In genomic region chr14:30852325-30852724, GRCm38 (mm10) we compare ENCODE assay signal across 31 mouse cellular contexts. TPM values are rescaled to one million over a fixed set of nuclear protein-coding genes. Genes with fewer than 3 reads are reported as not detected.
DNase-seq lines count a peak whose midpoint lies in the region; ATAC-seq lines count a peak whose summit lies in the region.
"Had no signal": no experiment of that assay in that cellular context is flagged by ENCODE, and none has a peak within 500 bp of the region (broad histone marks: within the 10 kb centered on the region; RNA-seq: fewer than 3 reads in every experiment).

No protein-coding gene starts in this region.

- no peak overlapping the region for H3K4me2 ChIP-seq in heart, embryonic 16.5 days (ENCODE audit: low read depth, low read length)
- H3K4me2 ChIP-seq in heart, embryonic 11.5 days = no peak overlapping the region
- H3K4me2 ChIP-seq in stomach, embryonic 15.5 days = no peak overlapping the region
- H3K4me2 ChIP-seq: embryonic facial prominence, embryonic 13.5 days; forebrain, embryonic 12.5 days; forebrain, embryonic 15.5 days; heart, embryonic 13.5 days; hindbrain, embryonic 12.5 days; hindbrain, embryonic 15.5 days had no signal

- WGBS in heart, embryonic 16.5 days = 77% methylated on average over 5 of the region's 5 CpGs
- 79% methylated on average over 5 of the region's 5 CpGs for WGBS in heart, embryonic 11.5 days (ENCODE audit: insufficient replicate concordance)
- 86% methylated on average over 5 of the region's 5 CpGs for WGBS in stomach, embryonic 15.5 days

- 0 out of 2 replicates have a peak, but pooled peaks have one; percentile 28 for ATAC-seq in heart, embryonic 16.5 days (replicated peaks; ENCODE audit: extremely low read depth, insufficient read depth, low FRiP score)
- ATAC-seq in heart, embryonic 11.5 days (replicated peaks; ENCODE audit: insufficient number of reproducible peaks, low FRiP score, low TSS enrichment) = no peak
- ATAC-seq in stomach, embryonic 15.5 days (ENCODE audit: insufficient read depth, low FRiP score, low read depth) = peak; percentile 53; the same call in 1 of the 2 replicates
- ATAC-seq: activated CD4-positive, CD25-positive, alpha-beta regulatory T cell, adult 4 months; forebrain, embryonic 15.5 days; Patski had no signal

- no peak overlapping the region for H3K9ac ChIP-seq in heart, embryonic 16.5 days (ENCODE audit: low read length)
- H3K9ac ChIP-seq in heart, embryonic 11.5 days (ENCODE audit: low read depth, low read length) = no peak overlapping the region
- H3K9ac ChIP-seq in stomach, embryonic 15.5 days = no peak overlapping the region
- H3K9ac ChIP-seq: embryonic facial prominence, embryonic 13.5 days; forebrain, embryonic 12.5 days; forebrain, embryonic 15.5 days; heart, embryonic 13.5 days; hindbrain, embryonic 12.5 days; hindbrain, embryonic 15.5 days had no signal

- no peaks in the 10 kb centered on the region for H3K4me1 ChIP-seq in heart, embryonic 16.5 days (ENCODE audit: control insufficient read depth, insufficient read depth, low read length)
- peaks cover 5% of the 10 kb centered on the region; the same call in 1 of the 2 replicates for H3K4me1 ChIP-seq in heart, embryonic 11.5 days (ENCODE audit: control insufficient read depth, insufficient read depth, low read length)
- H3K4me1 ChIP-seq in stomach, embryonic 15.5 days = no peaks in the 10 kb centered on the region
- H3K4me1 ChIP-seq: embryonic facial prominence, embryonic 10.5 days; embryonic facial prominence, embryonic 13.5 days; forebrain, embryonic 12.5 days; forebrain, embryonic 15.5 days; heart, embryonic 13.5 days; hindbrain, embryonic 12.5 days; hindbrain, embryonic 15.5 days had no signal

- H3K36me3 ChIP-seq in heart, embryonic 16.5 days (ENCODE audit: control insufficient read depth, insufficient read depth) = no peaks in the 10 kb centered on the region
- no peaks in the 10 kb centered on the region for H3K36me3 ChIP-seq in heart, embryonic 11.5 days (ENCODE audit: control insufficient read depth, insufficient read depth, low read length)
- no peaks in the 10 kb centered on the region for H3K36me3 ChIP-seq in stomach, embryonic 15.5 days
- H3K36me3 ChIP-seq: embryonic facial prominence, embryonic 10.5 days; forebrain, embryonic 12.5 days; forebrain, embryonic 15.5 days; hindbrain, embryonic 12.5 days; hindbrain, embryonic 15.5 days had no signal

- H3K9me3 ChIP-seq in heart, embryonic 16.5 days (replicated peaks; ENCODE audit: control insufficient read depth, low read length) = no peaks in the 10 kb centered on the region
- H3K9me3 ChIP-seq in heart, embryonic 11.5 days (replicated peaks; ENCODE audit: control insufficient read depth, low read length) = no peaks in the 10 kb centered on the region
- no peaks in the 10 kb centered on the region for H3K9me3 ChIP-seq in stomach, embryonic 15.5 days
- H3K9me3 ChIP-seq: embryonic facial prominence, embryonic 10.5 days; embryonic facial prominence, embryonic 13.5 days; forebrain, embryonic 12.5 days; forebrain, embryonic 15.5 days; G1E; heart, embryonic 13.5 days; hindbrain, embryonic 12.5 days; hindbrain, embryonic 15.5 days had no signal

- no peak overlapping the region for H3K4me3 ChIP-seq in heart, embryonic 16.5 days (ENCODE audit: low read length)
- no peak overlapping the region for H3K4me3 ChIP-seq in heart, embryonic 11.5 days (ENCODE audit: low read depth, low read length)
- H3K4me3 ChIP-seq in stomach, embryonic 15.5 days (replicated peaks) = no peak overlapping the region
- H3K4me3 ChIP-seq: embryonic facial prominence, embryonic 10.5 days; embryonic facial prominence, embryonic 13.5 days; erythroblast, embryonic 14.5 days; forebrain, embryonic 12.5 days; forebrain, embryonic 15.5 days; heart, embryonic 13.5 days; hindbrain, embryonic 12.5 days; hindbrain, embryonic 15.5 days had no signal

- DNase-seq in gastrocnemius, postnatal 14 days = peak; percentile 24
- DNase-seq in gastrocnemius, adult 18-20 months (ENCODE audit: low spot score) = no peak
- peak; percentile 25 for DNase-seq in R1 (ENCODE audit: low read depth, low spot score)
- no peak for DNase-seq in left cerebral cortex, postnatal 10 days (ENCODE audit: extremely low spot score in 1 of 2, low spot score in 2 of 2)
- DNase-seq in spleen, adult 18-20 months = no peak
- DNase-seq: adrenal gland, adult 8-10 months; adrenal gland, postnatal 25 days; B cell, adult 2 months; cerebellum, adult 11-12 months; cerebellum, adult 8-10 months; cerebellum, postnatal 10 days; cerebellum, postnatal 36 days; embryo, embryonic 11 days; kidney, adult 18-20 months had no signal

- intact Hi-C loops in gastrocnemius, postnatal 14 days (cut with DNase I; ENCODE audit: low total_unique reads) = no loop called here
- intact Hi-C loops in left cerebral cortex, postnatal 10 days (cut with DNase I) = no loop called here

- H3K27ac ChIP-seq in heart, embryonic 16.5 days (ENCODE audit: low read length) = no peak overlapping the region
- H3K27ac ChIP-seq in heart, embryonic 11.5 days (ENCODE audit: low read depth, low read length) = no peak overlapping the region
- no peak overlapping the region for H3K27ac ChIP-seq in stomach, embryonic 15.5 days
- H3K27ac ChIP-seq: embryonic facial prominence, embryonic 10.5 days; embryonic facial prominence, embryonic 13.5 days; forebrain, embryonic 12.5 days; forebrain, embryonic 15.5 days; heart, embryonic 13.5 days; hindbrain, embryonic 12.5 days; hindbrain, embryonic 15.5 days had no signal

- H3K27me3 ChIP-seq in heart, embryonic 16.5 days (ENCODE audit: control insufficient read depth, insufficient read depth, low read length) = no peaks in the 10 kb centered on the region
- H3K27me3 ChIP-seq in heart, embryonic 11.5 days (ENCODE audit: control insufficient read depth, insufficient read depth, low read length) = no peaks in the 10 kb centered on the region
- H3K27me3 ChIP-seq in stomach, embryonic 15.5 days (replicated peaks) = no peaks in the 10 kb centered on the region
- H3K27me3 ChIP-seq: CH12.LX; embryonic facial prominence, embryonic 13.5 days; forebrain, embryonic 12.5 days; forebrain, embryonic 15.5 days; heart, embryonic 13.5 days; hindbrain, embryonic 12.5 days; hindbrain, embryonic 15.5 days; Patski had no signal

RNA-seq across cellular contexts. Expression of gene Mustn1, which starts 26.7 kb away (rescaled TPM):
- total RNA-seq in gastrocnemius, postnatal 14 days (2021) = 10 to 100 TPM; 74.0 to 90.1 TPM
- total RNA-seq in gastrocnemius, adult 18-20 months (2021) = 100 to 1,000 TPM in 1 of 2 experiments, 10 to 100 TPM in 1; 81.2 to 174 TPM
- 4.6 and 5.6 TPM in 2 replicates for polyA plus RNA-seq in heart, embryonic 16.5 days (2015; fragmentation: Nextera tagmentation; extraction: Ambion mirVana)
- polyA plus RNA-seq in heart, embryonic 11.5 days (2014; fragmentation: Nextera tagmentation; extraction: Ambion mirVana) = 1.8 and 2.0 TPM in 2 replicates
- polyA plus RNA-seq in stomach, embryonic 15.5 days (2015; fragmentation: Nextera tagmentation; extraction: Ambion mirVana) = 6.0 and 6.6 TPM in 2 replicates
- 1 to 10 TPM; 2.2 to 2.8 TPM for total RNA-seq in left cerebral cortex, postnatal 10 days (2021)
- total RNA-seq: hematopoietic stem cell, adult 5-6 weeks had no signal

RNA-seq across cellular contexts. Expression of gene Tmem110, which starts 26.9 kb away (rescaled TPM):
- total RNA-seq in gastrocnemius, postnatal 14 days (2021) = 1 to 10 TPM; 7.5 to 8.5 TPM
- 10 to 100 TPM in 1 of 2 experiments, 1 to 10 TPM in 1; 5.9 to 10.2 TPM for total RNA-seq in gastrocnemius, adult 18-20 months (2021)
- polyA plus RNA-seq in heart, embryonic 16.5 days (2015; fragmentation: Nextera tagmentation; extraction: Ambion mirVana) = 13.2 and 15.0 TPM in 2 replicates
- 16.0 and 18.2 TPM in 2 replicates for polyA plus RNA-seq in heart, embryonic 11.5 days (2014; fragmentation: Nextera tagmentation; extraction: Ambion mirVana)
- polyA plus RNA-seq in stomach, embryonic 15.5 days (2015; fragmentation: Nextera tagmentation; extraction: Ambion mirVana) = 24.3 and 26.3 TPM in 2 replicates
- total RNA-seq in left cerebral cortex, postnatal 10 days (2021) = 10 to 100 TPM; 22.6 to 24.3 TPM

RNA-seq across cellular contexts. Expression of gene Itih4, which starts 34.0 kb away (rescaled TPM):
- total RNA-seq in gastrocnemius, postnatal 14 days (2021) = not detected
- total RNA-seq in gastrocnemius, adult 18-20 months (2021) = under 1 TPM; 0.09 to 1.00 TPM
- 0.38 and 0.41 TPM in 2 replicates for polyA plus RNA-seq in heart, embryonic 16.5 days (2015; fragmentation: Nextera tagmentation; extraction: Ambion mirVana)
- not detected in 2 replicates for polyA plus RNA-seq in heart, embryonic 11.5 days (2014; fragmentation: Nextera tagmentation; extraction: Ambion mirVana)
- polyA plus RNA-seq in stomach, embryonic 15.5 days (2015; fragmentation: Nextera tagmentation; extraction: Ambion mirVana) = 3.2 and 7.8 TPM in 2 replicates
- under 1 TPM in 1 of 2 experiments, not detected in 1; 0.32 TPM for total RNA-seq in left cerebral cortex, postnatal 10 days (2021)
- total RNA-seq: CH12.LX; granulocyte monocyte progenitor cell, adult 5-6 weeks; hematopoietic stem cell, adult 5-6 weeks had no signal
- polyA plus RNA-seq: activated CD4-positive, CD25-positive, alpha-beta regulatory T cell, adult 4 months; embryonic facial prominence, embryonic 10.5 days; embryonic facial prominence, embryonic 13.5 days; forebrain, embryonic 12.5 days; forebrain, embryonic 15.5 days; G1E; hindbrain, embryonic 15.5 days had no signal

Comparison
In these comparisons a context has a peak if more than half of its experiments do, and no peak if none do; other contexts are left out.
1. DNase-seq: peak in gastrocnemius, postnatal 14 days (single experiment) and R1 (single experiment); none in gastrocnemius, adult 18-20 months (single experiment), left cerebral cortex, postnatal 10 days (0 of 2) and spleen, adult 18-20 months (0 of 2).
2. RNA of gene Mustn1, which starts 26.7 kb away (total RNA-seq): 81.2 to 174 TPM in gastrocnemius, adult 18-20 months and 74.0 to 90.1 TPM in gastrocnemius, postnatal 14 days; 2.2 to 2.8 TPM in left cerebral cortex, postnatal 10 days; every median in the first group is over 10 times any median in the second.